Mouse (Mus musculus): ENCODE data around the gene Defb18.
"Not testable (repeated sequence)": the region's sequence is repeated elsewhere in the genome, so short reads cannot be mapped to it uniquely, and the experiment has no call there.

Defb18 gene

GRCm38 (mm10) chr1:18237343-18237742, at the start of gene Defb18:
Gene Defb18, minus strand, starts transcription at chr1:18237443.
- no peak for DNase-seq (ENCODE audit: low read depth, low spot score)

DNA sequence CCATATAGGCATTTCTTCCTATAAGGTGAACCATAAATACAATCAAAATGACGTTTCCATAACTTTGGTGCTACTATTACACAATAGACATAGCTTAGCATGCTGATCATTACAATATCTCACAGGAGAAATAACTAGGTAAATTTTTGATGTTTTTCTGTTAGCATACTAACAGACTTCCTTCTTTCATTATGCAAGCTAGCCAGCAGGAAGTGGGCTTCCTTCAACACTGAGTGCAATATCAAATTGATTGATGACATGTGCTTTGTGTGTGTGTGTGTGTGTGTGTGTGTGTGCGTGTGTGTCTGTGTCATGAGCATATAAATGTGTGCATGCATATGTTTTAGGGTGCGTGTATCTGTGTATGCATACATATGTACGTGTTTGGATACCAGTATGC, 33.9 kb upstream of the Defb18 start:
- no peak for DNase-seq (ENCODE audit: low read depth, low spot score)

DNA sequence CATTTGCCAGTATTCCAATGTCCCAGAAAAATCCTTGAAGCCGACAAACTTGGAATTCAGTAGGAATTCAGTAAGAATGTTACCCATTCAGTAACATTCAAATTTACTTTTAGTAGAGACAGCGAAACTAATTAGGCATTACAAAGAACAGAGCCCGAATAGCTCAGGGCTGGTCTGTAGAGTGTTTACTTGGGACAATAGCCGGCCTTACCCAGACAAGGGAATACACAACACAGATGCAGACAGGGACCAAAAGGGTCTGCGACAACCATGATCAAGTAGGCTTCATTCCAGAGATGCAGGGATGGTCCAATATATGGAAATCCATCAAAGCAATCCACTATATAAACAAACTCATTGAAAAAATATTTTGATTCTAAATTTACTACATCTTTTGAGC, 31.6 kb upstream of the Defb18 start:
- DNase-seq (ENCODE audit: low read depth, low spot score) = no peak

DNA sequence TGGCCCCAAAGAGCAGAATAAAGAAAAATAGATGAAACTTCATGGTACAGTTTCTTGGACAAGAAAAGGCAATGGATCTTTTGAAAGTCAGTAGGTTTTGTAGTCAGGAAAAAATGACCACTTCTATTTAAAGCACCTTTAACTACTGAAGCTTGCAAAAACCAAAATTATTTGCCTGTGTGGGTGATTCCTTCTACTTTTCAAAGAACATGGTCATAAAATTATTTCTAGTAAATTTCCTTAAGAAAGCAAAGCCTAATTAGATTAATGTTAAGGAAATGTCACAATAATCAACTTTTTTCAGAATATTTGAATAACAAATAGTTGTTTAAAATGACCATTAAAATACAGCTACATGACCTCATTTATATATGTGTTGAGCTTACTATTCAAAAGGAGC, 27.8 kb upstream of the Defb18 start, which contains the start of gene Defb41:
Defb41 (minus strand) TSS at position 101 of the 400 bp plus-strand sequence.
- DNase-seq (ENCODE audit: low read depth, low spot score) = no peak

DNA sequence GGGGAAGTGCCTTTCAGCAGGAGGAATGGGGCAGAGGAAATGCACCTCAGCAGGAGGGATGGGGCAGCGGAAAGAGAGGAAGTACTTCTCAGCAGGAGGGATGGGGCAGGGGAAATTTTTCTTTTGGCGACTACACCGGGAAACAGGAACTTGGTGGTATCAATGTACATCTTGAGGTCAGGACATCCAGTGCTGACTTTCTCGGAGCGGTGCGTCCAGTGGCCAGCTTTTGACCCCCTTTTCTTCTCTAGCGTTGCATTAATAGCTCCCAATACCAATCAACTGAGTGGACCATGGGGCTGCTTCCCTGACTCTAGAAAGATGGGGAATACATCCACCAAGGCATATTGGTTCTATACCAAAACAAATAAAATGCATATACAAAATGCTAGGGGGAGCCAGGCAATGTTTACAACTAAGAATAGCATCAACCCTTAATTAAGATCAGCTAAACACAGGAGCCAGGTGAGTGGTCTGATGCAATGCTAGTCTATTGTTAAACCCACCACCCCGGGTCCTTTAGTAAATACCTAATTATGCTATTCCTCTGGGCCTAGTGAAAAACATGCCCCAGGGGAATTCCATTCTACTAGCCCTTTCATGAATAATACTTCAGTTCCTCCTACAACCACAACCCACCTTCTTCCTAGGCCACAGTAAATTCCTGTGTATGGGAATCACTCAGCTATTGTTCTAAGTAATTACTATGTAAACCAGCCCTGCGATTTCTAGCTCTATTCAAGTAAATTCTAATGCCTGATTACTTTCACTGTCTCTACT, 8.7 kb upstream of the Defb18 start:
- not testable (repeated sequence) for DNase-seq (ENCODE audit: low read depth, low spot score)

DNA sequence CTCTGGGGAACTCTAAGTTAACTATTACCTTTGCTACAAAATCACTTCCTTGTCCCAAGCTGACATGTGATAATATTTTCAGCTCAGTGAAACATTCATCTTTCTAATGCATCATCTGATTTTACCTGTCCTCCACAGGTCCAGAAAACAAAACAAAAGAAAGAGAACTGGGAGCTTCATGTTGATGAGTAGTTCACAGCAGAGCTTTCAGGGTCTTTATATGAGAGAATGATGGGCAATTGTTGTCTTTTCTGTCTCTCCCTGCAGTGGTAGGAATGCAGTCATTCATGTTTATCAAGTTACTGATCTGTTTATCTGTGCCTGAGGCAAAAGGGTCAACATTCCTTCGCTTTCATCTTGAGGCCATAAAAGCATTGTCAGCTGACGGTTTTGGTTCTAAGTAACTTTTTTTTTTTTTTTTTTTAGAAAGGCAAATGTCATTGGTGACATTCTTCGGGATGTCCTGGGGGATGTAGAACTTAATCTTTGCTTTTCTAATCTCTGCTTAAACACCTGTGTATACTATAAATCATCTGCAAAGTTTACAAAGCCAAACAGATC, 13.8 kb downstream of the Defb18 start:
- no peak for DNase-seq (ENCODE audit: low read depth, low spot score)

DNA sequence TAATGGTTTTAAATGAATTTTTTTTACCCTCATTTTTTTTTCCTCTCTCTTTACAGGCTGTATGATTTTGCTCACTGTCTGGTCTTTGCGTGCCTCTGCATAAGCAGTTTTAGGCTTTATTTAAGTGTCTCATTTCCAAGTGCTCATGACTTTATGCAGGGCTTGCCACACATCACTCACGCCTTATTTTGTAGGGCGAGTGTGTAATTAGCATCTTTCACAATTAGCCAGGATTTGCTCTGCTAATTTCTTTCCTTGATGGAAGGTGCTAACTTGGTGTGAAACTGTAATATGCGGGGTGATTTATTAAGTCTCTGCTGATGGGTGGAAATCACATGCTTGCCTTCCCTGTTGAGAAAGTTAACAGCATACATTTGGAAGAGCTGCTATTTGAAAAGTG, 45.5 kb downstream of the Defb18 start:
- no peak for DNase-seq (ENCODE audit: low read depth, low spot score)

DNA sequence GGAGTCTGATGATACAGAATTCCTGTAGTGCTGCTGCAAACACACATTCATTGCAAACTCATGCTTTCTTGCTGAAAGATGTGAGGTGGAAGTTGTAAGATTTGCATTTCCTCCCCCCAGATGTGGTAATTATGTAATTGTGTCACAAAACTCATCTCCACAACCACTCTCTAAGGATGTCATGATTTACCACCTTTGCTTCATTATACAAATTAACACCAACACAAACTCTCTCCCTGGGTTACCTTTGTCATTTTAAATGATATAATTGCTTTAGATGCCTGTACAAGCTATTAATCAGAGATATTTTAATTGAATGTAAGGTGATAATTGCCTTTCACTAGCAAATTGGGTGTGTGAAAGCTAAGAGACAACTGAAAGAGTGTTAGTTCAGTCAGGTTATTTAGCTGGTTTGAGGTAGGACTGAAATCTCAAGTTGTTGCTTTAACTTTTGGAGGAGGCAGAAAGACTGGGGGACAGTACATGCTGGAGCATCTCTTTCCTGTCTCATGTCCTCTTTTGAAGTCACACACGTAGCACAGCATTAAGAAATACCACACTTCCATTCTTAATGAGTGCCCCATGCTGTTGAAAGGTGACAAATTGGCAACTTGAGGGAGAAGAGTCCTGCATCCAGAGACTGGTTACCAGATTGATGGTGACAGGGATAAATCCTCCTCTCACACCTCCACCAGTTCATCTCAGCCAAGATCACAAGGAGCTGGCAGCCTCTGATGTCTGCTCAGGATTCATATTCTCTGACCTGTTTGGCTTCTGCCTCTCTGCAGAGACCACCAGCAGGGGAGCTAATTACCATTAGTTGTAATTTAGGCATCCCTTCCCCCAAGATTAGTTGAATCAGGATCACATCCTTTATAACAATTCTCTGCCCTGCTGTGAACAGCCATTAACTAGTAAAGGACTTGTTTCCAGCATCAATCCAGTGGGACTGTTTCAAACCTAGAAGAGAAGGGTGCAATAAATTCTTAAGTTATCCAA, 46.2 kb downstream of the Defb18 start:
- no peak for DNase-seq (ENCODE audit: low read depth, low spot score)
